23 mouse cellular contexts compared by ENCODE assay signal in genomic region chr15:81046061-81046460, GRCm38 (mm10).
A peak's percentile ranks its signal among the peaks of the same experiment; 100 is the strongest.
DNase-seq lines count a peak whose midpoint lies in the region; ATAC-seq and TF ChIP-seq lines count a peak whose summit lies in the region.
"Had no signal": no experiment of that assay in that cellular context is flagged by ENCODE, and none has a peak within 500 bp of the region (broad histone marks: within the 10 kb centered on the region; RNA-seq: fewer than 3 reads in every experiment).

No protein-coding gene starts in this region.

- peak overlapping the region; percentile 91 for H3K27ac ChIP-seq in MEL (ENCODE audit: control insufficient read depth, low read depth, low read length)
- peak overlapping the region; percentile 26; the same call in 1 of the 2 replicates for H3K27ac ChIP-seq in brown adipose tissue, adult 24 weeks (replicated peaks; ENCODE audit: low read depth, low read length)
- H3K27ac ChIP-seq in small intestine, adult 2 months (ENCODE audit: insufficient read depth, low read depth, low read length): peak overlapping the region; percentile 52
- H3K27ac ChIP-seq: embryonic facial prominence, embryonic 13.5 days; forebrain, embryonic 13.5 days; hindbrain, embryonic 10.5 days; intestine, embryonic 15.5 days; neural tube, embryonic 13.5 days had no signal

- ATAC-seq in megakaryocyte, adult 5-6 weeks (ENCODE audit: poor library complexity, severe bottlenecking): no peak
- ATAC-seq: forebrain, embryonic 13.5 days; hindbrain, embryonic 16.5 days; intestine, embryonic 15.5 days; midbrain, embryonic 16.5 days had no signal

- peak overlapping the region; percentile 48 for H3K9ac ChIP-seq in MEL (ENCODE audit: control insufficient read depth, low read depth, low read length, poor library complexity, severe bottlenecking)
- H3K9ac ChIP-seq: embryonic facial prominence, embryonic 13.5 days; forebrain, embryonic 13.5 days; intestine, embryonic 15.5 days; neural tube, embryonic 13.5 days had no signal

- H3K27me3 ChIP-seq in megakaryocyte, embryonic 14.5 days (replicated peaks): no peaks in the 10 kb centered on the region
- H3K27me3 ChIP-seq in MEL (ENCODE audit: control insufficient read depth in 1 of 2, insufficient read depth in 2 of 2, low read length in 2 of 2): no peaks in the 10 kb centered on the region
- H3K27me3 ChIP-seq in small intestine, adult 2 months (ENCODE audit: control insufficient read depth, insufficient read depth, low read length): no peaks in the 10 kb centered on the region
- H3K27me3 ChIP-seq: embryonic facial prominence, embryonic 13.5 days; forebrain, embryonic 13.5 days; intestine, embryonic 15.5 days; neural tube, embryonic 13.5 days had no signal

- no peak for TF ChIP-seq RAD21 in MEL (IDR thresholded peaks at IDR 0.05; ENCODE audit: low read depth, low read length)

- H3K4me1 ChIP-seq in megakaryocyte, embryonic 14.5 days: peaks cover 99% of the 10 kb centered on the region
- peaks cover 12 to 27% of the 10 kb centered on the region in 2 experiments for H3K4me1 ChIP-seq in MEL (ENCODE audit: control insufficient read depth in 1 of 2, insufficient read depth in 2 of 2, low read length in 2 of 2)
- peaks cover 3% of the 10 kb centered on the region; the same call in 1 of the 2 replicates for H3K4me1 ChIP-seq in brown adipose tissue, adult 24 weeks (ENCODE audit: control insufficient read depth, insufficient read depth, insufficient read length, low read length)
- H3K4me1 ChIP-seq in small intestine, adult 2 months (ENCODE audit: control insufficient read depth, insufficient read depth, insufficient read length, low read length): peaks cover 15% of the 10 kb centered on the region

- no peaks in the 10 kb centered on the region for H3K9me3 ChIP-seq in megakaryocyte, embryonic 14.5 days
- H3K9me3 ChIP-seq in MEL (replicated peaks; ENCODE audit: insufficient read depth, low read length): no peaks in the 10 kb centered on the region
- H3K9me3 ChIP-seq: embryonic facial prominence, embryonic 13.5 days; forebrain, embryonic 13.5 days; hindbrain, embryonic 10.5 days; intestine, embryonic 15.5 days; neural tube, embryonic 13.5 days had no signal

- no peak for DNase-seq in MEL (ENCODE audit: low read depth, low spot score)
- DNase-seq in lung, postnatal 10 days: no peak
- DNase-seq in kidney, postnatal 10 days: no peak
- DNase-seq: cerebellum, adult 8-10 months; cerebellum, postnatal 36 days; embryo, embryonic 11 days; heart, postnatal 10 days; kidney, postnatal 36 days; lung, adult 2 months; retina, postnatal 1 day had no signal

- WGBS in small intestine, adult 2 months: 85% methylated on average over 7 of the region's 7 CpGs

- H3K4me3 ChIP-seq in megakaryocyte, embryonic 14.5 days (replicated peaks): peak overlapping the region; percentile 96
- peak overlapping the region; percentile 1 to 12; a peak in 3 of 4 replicates for H3K4me3 ChIP-seq in MEL (ENCODE audit: control insufficient read depth in 1 of 2, insufficient read depth in 1 of 2, low read depth in 2 of 2, low read length in 2 of 2)
- no peak overlapping the region for H3K4me3 ChIP-seq in brown adipose tissue, adult 24 weeks (ENCODE audit: insufficient read depth, low read depth, low read length)
- H3K4me3 ChIP-seq in small intestine, adult 2 months (ENCODE audit: low read depth, low read length): no peak overlapping the region
- H3K4me3 ChIP-seq: embryonic facial prominence, embryonic 13.5 days; erythroblast, embryonic 14.5 days; forebrain, embryonic 13.5 days; hindbrain, embryonic 10.5 days; intestine, embryonic 15.5 days; myocyte; neural tube, embryonic 13.5 days had no signal

- no peak for TF ChIP-seq EP300 in MEL (IDR thresholded peaks at IDR 0.05; ENCODE audit: low read depth in 1 of 2, low read length in 2 of 2)

- TF ChIP-seq POLR2A in MEL (IDR thresholded peaks at IDR 0.05; ENCODE audit: control insufficient read depth in 1 of 2, insufficient read depth in 1 of 2, low read depth in 1 of 2, low read length in 2 of 2, poor library complexity in 1 of 2): no peak
- no peak for TF ChIP-seq POLR2A in small intestine, adult 2 months (IDR thresholded peaks at IDR 0.05; ENCODE audit: low read depth, low read length)

- H3K36me3 ChIP-seq in megakaryocyte, embryonic 14.5 days (replicated peaks; ENCODE audit: low read length): peaks cover 27% of the 10 kb centered on the region
- peaks cover 0 to 29% of the 10 kb centered on the region in 2 experiments; a peak in 2 of 4 replicates for H3K36me3 ChIP-seq in MEL (ENCODE audit: control insufficient read depth in 1 of 2, insufficient read depth in 2 of 2, low read length in 2 of 2)
- no peaks in the 10 kb centered on the region for H3K36me3 ChIP-seq in small intestine, adult 2 months (ENCODE audit: control insufficient read depth, insufficient read depth, low read length)
- H3K36me3 ChIP-seq: intestine, embryonic 15.5 days had no signal

- H3K79me2 ChIP-seq in MEL (ENCODE audit: control insufficient read depth, insufficient read depth, low read length, poor library complexity): no peaks in the 10 kb centered on the region

- no peak for TF ChIP-seq CTCF in MEL (IDR thresholded peaks at IDR 0.05 in 2 of 3, conservative IDR thresholded peaks at IDR 0.05 in 1 of 3; ENCODE audit: control insufficient read depth in 1 of 3, insufficient read depth in 1 of 3, low read depth in 2 of 3, low read length in 3 of 3, poor library complexity in 1 of 3, severe bottlenecking in 1 of 3)
- TF ChIP-seq CTCF in small intestine, adult 2 months (IDR thresholded peaks at IDR 0.05; ENCODE audit: extremely low read depth, insufficient read length, insufficient replicate concordance, low read depth, low read length): no peak

TF ChIP-seq in MEL, 35 proteins besides CTCF, POLR2A, EP300 and RAD21:
- TF ChIP-seq POLR2AphosphoS5 (IDR thresholded peaks at IDR 0.05; ENCODE audit: borderline replicate concordance, low read depth, low read length) (no peak), ZMIZ1 (IDR thresholded peaks at IDR 0.05; ENCODE audit: low read depth, low read length) (no peak), E2F4 (IDR thresholded peaks at IDR 0.05; ENCODE audit: borderline replicate concordance, low read depth, low read length) (no peak), RCOR1 (IDR thresholded peaks at IDR 0.05; ENCODE audit: low read depth, low read length) (no peak)

Comparison
In these comparisons a context has a peak if more than half of its experiments do, and no peak if none do; other contexts are left out.
1. H3K4me3 ChIP-seq: peak in megakaryocyte, embryonic 14.5 days (single experiment) and MEL (2 of 2); none in brown adipose tissue, adult 24 weeks (single experiment) and small intestine, adult 2 months (single experiment).
2. H3K27ac ChIP-seq: peak in every context shown above with its lines; median percentile 91 in MEL; 52 in small intestine, adult 2 months; 26 in brown adipose tissue, adult 24 weeks.